Mouse (Mus musculus) frontal cortex, postnatal 25 days (tissue): ENCODE results near the gene BC030867.
A peak's percentile ranks its signal among the peaks of the same experiment; 100 is the strongest.
"Not testable (repeated sequence)": the region's sequence is repeated elsewhere in the genome, so short reads cannot be mapped to it uniquely, and the experiment has no call there.

Experiments
- DNase-seq, 2 experiments: peaks; one replicate each; pipeline ENCODE4 v3.0.0; 2022; ENCODE audit warnings: low spot score in 2 of 2

Gene BC030867

DNA sequence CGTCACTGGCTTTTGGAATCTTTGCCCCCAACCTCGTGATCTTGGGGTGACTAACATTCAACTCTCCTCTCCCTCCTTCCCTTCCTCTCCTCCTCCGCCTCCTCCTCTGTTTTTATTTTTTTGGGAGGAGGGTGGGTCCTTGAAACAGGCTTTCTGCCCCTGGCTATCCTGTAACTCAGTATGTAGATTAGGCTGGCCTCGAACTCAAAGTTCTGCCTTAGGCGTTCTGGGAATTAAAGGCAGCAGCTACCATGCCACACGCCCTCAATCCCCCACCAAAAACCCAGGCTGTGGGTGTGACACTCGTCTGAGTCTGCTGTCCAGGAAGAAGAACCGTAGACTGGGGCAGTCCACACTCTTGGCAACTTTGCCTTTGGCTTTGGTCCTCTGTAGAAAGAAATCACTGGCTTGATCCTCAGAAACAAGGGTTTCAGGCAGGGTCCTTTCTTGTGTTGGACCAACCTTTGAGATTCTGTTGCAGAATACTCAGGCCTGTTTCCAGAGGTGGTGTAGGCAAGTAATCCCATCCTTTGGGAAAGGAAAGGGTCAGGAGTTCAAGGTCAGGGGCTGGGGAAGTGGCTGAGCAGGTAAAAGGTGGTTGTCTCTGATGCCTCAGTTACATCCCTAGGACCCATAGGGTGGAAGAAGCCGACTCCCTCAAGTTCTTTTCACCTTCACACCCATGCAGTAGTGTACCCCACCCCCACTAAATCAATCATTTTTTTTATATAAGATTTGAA is 839 bp downstream of the BC030867 start:
- no peak for DNase-seq

DNA sequence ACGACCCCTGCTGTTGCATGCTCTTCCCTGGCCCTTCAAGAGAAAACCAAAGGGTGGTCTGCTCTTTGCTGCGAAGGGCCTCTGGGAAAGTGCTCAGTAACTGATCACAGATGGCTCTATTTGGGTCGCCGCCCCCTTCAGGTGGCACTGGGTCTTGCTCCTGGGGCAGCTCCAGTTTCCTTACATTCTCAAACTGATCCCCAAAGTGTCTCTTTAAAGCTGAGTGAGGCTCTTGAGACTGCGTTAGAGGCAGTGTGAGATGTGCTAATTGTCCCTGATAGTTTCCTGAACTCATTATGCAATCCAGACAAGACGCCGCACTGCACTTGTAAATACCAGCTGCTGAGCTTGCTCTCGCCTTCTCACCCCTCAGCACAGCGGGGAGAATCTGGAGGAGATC is 8.8 kb downstream of the BC030867 start:
- DNase-seq, result no peak

DNA sequence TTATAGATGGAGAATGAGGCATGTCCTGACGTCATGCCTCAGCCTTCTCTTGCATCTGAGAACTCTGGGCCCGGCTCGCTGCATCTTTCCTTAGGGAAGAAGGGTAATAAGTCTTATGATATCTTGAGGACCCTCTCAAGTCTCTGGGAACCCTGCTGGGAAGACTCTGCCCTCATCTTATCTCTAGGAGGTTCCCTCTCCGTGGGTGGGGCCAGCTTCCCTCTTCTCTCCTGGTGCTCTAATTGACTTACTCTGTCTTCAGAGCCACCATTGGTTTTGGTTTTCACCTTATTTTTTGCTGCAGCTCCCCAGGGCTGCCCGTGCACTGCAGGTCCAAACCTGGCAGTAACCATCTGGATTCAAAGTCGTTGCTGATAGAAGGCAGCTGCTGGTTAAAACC is 9.4 kb downstream of the BC030867 start:
- no peak for DNase-seq

DNA sequence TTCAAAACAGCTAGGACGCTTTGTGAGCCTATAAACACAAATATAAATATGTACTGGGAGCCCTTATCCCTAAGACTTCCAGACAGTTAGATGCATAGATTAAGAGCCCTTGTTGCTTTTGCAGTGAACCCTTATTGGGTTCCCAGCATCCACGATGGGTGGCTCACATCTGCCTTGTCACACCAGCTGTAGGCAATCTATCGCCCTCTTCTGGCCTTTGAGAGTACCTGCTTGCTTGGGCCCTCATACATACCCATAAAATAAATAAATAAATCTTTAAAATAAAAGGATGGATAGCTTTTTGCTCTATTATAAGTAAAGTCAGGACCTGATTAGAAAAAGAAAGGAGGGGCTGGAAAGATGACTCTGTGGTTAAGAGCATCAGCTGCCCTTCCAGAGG is 9.8 kb downstream of the BC030867 start:
- DNase-seq, result no peak

DNA sequence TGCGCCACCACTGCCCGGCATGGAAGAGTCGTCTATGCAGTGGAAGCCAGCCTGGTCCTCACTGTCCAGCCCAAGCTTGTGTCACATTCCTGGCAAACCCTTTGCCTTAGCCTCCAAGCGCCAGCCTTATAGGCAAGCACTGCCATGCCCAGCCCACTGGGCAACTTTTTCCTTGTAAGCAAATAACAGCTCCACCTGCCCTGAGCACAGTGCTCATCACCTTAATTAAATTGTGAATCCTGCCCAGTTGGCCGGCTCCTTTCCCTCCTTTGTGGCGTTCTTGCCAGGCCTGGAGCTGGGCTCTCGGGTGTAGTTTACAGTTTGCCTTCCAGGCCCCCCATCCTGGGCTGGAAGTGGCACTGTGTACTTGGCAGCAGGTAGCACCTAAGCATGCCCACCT is 14.5 kb downstream of the BC030867 start:
- no peak for DNase-seq

DNA sequence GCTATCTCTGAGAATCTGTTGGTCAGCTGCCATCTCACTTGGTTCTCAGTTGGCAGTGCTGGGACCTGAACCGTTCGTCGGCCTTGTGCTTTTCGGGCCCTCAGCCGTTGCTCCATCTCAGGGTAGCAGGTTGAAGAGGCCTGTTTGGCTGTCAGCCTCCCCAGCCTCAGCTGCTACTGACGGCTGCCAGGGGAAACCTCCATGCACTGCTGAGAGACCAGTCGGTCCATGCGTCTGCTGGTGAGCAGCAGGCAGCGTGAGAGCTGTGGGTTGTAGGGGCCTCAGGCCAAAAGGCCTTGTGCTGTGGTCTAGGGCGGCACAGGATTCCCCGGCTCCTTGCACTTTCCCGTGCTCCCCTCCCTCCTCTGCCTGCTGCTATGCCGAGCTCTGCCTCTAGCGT is 17.1 kb downstream of the BC030867 start:
- DNase-seq, result no peak

DNA sequence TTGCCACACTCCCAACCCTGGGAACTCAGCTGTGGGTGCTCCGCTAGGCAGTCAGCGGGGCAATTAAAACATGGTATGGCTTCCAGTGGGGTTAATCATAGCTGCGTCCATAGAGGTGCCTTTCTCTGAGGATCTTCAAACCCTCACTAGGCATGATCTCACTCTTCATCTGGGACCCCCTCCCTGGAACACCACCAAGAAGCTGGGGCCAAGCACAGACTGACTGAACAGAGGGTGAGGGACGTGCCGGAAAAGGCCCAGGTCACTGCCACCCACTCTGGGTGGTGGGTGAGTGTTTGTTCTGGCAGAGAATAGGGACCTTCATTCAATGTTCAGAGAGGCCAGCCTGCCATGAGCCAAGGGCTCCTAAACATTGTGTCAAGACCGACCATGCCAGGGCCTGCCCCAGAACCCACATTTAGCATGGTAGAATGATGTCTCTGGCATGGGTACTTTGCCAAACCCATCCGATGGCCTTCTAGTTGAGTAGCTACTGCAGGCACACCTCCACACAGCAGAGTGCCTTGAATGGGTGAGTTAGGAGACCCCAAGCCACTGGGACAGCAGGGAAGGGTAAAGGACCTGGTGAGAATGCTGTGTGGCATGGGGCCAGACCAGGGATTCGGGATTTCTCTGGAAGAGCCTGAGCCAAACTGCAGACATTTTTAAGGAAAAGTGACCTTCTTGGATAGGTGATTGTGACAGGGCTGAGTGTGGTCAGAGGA is 18.1 kb downstream of the BC030867 start:
- no peak for DNase-seq

DNA sequence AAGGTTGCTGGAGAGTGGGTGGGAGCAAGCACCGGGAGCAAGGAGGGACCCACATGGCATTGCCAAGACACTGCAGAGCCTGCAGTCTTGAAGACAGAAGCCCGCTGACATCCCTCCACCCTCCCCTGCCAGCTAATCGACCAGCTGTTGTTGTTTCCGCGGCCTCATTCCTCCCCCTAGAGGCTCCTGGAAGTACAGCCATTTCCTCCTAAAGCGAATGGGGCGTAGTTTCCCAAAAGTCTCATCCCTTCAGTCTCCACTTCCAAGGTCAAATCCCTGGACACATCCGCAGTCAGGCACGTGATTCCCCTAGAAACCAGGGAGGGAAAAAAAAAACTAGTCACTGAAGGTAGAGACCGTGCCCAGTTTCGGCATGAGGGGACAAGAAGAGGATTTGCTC is 18.8 kb downstream of the BC030867 start:
- peak in 1 of 2 experiments; percentile 60 for DNase-seq

DNA sequence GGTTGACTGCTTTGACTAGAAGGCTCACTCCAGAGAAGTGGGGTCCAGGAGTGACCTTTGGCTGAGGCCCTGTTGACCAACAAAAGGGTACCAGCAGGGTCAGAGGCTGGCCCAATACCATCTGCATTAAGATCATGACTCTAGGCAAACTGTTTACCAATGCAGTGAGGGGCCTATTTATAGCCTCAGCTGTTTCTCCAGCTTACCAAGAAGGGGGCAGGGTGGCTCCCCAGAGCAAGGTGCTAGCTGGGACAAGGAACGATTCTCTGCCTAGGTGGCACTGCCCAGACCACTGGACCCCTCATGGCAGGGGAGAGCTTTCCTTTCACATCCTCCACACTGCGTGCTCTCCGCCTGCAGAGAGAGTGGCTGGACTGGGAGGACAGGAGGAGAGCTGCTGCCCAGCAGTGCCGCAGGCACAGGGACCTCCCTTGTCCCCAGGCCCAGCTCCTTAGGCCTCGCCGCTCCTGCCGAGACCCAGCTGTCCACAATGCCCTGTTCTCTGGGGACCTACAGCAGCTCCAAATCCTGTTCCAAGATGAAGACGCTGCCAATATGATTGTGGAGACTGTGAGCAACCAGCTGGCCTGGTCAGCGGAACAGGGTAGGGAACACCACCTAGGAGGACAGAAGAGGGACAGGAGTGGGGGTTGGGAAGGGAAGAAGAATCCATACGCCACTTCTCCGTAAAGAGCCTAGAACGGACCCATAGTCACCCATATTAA is 20.0 kb downstream of the BC030867 start, which contains the start of gene Asb16:
Gene Asb16 (plus strand): TSS at position 224 of the 725 bp plus-strand sequence.
- DNase-seq, result no peak

DNA sequence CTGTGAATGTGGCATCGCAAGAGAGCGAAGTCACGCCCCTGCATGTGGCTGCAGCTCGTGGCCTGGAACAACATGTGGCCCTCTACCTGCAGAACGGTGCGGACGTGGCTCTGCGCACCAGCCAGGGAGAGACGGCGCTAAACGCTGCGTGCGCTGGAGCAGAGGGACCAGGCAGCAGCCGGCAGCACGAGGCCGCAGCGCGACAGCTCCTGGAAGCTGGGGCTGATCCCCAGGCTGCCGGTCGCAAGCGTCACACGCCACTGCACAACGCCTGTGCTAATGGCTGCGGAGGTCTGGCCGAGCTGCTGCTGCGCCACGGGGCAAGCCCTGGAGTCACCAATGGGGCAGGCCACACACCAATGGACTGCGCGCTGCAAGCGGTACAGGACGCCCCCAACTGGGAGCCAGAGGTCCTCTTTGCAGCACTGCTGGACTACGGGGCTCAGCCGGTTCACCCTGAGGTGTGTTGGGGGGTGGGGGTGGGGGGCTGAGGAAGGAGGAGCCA is 27.8 kb downstream of the BC030867 start:
- no peak for DNase-seq

DNA sequence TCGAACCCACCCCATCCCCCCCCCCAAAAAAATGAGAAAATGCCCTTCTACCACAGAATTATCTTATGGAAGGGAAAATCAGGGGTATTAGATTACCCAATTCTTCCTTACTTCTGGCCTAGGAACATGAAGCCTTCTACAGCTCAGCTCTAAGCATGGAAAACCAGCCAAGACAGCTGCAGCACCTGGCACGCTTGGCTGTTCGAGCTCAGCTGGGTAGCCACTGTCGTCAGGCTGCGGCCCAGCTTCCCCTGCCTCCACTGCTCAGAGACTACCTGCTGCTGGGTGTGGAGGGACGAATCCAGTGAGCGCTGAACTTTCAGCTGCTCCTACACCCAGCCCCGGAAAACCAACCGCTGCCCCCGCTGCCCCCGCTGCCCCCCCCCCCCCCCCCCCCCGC is 29.1 kb downstream of the BC030867 start:
- DNase-seq, result no peak

DNA sequence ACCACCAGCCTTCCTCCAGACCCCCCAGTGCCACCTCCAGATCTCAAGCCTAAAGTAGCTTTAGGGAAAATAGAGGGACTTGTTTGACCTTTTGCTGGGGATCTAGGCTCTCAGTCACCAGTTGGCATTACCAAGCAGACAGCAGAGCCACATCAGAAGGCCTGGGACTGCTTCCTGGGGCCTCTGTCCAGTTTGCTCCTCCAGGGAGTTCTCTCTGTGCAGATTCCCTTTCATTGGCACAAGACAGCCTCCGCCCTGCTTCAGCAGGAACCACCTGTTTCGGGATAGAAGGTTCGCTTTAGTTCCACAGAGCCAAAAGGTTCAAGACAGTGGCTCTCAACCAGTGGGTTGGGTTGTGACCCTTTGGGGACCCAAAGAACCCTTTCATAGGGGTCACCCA is 30.9 kb downstream of the BC030867 start:
- no peak for DNase-seq

DNA sequence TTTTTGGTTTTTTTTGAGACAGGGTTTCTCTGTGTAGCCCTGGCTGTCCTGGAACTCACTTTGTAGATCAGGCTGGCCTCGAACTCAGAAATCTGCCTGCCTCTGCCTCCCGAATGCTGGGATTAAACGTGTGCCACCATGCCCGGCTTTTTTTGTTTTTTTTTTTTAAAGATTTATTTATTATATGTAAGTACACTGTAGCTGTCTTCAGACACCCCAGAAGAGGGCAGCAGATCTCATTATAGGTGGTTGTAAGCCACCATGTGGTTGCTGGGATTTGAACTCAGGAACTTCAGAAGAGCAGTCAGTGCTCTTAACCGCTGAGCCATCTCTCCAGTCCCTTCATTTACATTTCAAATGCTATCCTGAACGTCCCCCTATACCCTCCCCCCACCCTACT is 31.6 kb downstream of the BC030867 start:
- not testable (repeated sequence) for DNase-seq

DNA sequence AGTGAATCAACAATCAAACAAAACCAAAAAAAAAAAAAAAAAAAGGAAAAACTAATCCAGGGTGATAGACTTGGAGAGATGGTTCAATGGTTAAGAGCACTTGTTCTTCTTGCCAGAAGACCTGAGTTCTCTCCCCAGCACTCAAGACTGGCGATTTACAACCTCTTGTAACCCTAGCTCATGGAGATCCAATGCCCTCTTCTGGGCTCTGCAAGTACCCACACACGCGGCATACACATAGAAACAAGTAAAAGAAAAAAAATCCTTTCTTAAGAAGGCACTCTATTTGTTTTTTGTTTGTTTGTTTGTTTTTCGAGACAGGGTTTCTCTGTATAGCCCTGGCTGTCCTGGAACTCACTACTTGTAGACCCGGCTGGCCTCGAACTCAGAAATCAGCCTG is 35.2 kb downstream of the BC030867 start:
- no peak for DNase-seq

DNA sequence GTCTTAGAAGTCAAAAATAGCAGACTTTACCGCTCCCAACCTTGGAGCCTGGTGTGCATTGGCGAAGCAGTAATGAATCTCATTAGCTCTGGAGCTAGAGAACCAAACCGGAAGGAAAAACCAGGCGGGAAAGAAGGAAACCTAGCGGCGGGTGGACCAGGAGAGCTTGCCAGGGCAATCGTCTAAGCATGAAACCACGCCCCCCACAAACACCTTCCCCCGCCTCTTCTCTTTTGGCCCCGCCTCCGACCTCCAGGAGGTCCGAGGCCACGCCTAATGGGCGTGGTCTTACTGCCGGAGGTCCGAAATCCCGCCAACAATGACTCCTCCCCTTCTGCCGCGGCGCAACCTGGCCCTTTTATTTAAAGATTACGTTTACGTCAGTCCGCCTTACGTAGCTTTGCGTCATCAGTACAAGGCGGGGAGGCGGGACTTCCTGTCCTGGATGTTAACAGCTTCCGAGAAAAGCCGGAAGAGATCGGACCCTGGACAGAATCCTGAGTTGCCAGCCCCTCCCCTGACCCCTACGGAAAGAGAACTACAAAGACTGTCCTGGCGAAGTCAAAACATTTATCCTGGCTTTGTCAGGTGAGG is 35.9 kb downstream of the BC030867 start, which contains the start of gene Tmub2:
Gene Tmub2 (plus strand): TSS at position 431 of the 594 bp plus-strand sequence.
- DNase-seq, result peak; percentile 93 to 95

DNA sequence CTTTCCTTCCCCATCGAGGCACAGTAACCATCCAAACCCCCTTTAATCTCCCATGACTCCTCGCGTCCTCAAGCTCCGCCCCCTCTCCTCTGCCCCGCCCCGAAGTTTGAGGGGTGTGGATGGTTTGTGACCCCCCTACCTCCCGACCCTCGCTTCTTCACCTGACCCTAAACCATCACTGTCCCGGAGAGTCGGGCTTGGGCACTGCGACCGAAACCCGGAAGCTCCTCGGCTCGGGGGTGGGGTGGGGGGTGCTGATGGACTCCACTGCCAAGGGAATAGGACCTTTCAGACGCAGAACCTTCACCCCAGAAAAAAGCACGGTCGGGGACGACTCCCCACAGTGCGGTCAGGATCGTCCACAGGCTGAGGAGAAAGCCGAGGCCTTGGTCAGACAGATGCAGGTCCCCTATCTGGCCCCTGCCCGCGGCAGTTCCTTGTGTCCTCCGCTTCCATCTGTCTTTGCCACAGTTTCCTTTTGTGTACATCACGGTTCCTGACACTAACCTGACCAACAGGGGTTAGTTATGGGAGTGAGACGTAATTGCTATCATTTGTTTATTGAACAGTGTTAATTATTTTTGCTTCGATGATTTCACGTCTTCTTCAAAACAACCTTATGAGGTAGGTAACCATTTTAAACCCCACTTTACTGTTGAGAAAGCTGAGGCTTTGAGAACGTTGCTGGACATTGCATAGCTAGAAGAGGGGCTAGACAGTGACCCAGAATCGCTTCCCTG is 36.6 kb downstream of the BC030867 start:
- no peak for DNase-seq

DNA sequence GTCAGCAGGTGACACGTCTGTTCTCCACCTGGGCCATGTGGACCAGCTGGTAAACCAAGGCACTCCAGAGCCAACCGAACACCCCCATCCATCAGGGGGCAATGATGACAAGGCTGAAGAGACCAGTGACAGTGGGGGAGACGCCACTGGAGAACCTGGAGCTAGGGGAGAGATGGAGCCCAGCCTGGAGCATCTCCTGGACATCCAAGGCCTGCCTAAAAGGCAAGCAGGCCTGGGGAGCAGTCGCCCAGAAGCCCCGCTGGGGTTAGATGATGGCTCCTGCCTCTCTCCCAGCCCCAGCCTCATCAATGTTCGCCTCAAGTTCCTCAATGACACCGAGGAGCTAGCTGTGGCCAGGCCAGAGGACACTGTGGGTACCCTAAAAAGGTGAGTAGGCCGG is 38.8 kb downstream of the BC030867 start:
- no peak for DNase-seq

DNA sequence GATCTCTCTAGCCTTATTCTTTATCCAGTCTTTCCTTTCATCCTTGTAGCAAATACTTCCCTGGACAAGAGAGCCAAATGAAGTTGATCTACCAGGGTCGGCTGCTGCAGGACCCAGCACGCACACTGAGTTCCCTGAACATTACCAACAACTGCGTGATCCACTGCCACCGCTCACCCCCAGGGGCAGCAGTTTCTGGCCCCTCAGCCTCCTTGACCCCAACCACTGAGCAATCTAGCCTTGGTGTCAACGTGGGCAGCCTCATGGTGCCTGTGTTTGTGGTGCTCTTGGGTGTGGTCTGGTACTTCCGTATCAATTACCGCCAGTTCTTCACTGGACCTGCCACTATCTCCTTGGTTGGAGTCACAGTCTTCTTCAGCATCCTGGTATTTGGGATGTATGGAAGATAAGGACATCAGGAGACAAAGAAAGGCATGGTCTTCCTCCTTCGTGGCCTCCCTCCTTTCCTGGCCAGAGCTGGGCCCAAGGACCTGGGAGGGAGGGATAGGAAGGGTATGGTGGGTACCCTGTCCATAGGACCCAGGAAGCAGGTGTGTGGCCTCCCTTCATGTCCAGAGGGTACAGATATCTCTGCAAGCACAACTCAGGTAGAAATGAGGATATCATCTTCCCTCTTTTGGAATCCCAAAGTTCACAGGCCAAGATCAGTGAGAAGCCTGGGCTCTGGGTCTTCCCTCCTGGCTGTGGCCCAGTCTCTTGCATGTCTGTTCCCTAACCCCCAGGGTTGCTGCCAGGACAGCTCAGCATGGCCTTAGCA is 39.5 kb downstream of the BC030867 start:
- no peak for DNase-seq

DNA sequence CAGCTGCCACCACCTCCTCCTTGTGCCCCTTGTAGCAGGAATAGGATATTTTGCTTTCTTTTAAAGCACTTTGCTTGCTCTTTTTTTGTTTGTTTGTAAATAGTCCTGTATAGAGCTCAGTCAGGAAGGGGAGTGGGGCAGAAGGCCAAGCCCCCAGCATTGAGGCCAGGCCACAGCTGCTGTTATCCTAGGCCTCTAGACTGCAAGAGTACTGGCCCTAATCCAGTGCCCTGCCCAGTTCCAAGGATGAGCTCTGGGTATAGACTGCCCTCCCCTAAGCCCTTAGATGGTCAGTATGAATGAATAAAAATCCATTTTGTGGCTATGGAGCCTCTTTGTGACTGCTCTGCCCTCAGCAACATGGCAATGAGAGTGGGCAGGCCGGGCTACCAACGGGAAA is 40.2 kb downstream of the BC030867 start:
- DNase-seq, result no peak

DNA sequence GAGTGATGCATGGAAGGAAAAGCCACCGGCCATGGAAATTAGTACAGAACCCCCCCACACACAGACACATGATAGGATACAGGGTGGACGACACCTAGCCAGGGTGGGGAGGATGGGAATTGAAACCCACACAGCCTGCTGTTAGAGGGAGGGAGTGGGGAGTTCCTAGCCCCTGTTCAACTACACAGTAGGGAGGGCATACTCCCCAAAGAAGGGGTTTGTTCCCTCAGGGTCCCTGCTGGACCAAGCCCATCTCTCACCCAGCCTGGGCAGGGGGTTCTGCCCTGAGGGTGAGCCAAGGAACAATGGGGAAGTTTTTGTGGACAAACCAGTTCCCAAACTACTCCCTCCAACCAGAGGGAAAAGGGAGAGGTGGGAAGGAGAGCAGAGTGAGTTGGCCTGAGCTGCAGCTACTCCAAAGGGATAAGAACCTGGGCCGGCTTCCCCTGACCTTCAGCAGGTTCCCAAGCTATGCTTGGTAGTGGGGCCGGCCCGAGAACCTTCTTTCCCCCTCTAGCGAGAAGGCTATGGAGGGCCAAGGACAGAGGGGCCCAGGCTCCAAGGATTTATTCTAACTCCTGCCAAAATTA is 40.9 kb downstream of the BC030867 start:
- DNase-seq, result no peak
